Mouse (Mus musculus): ENCODE measurements around the gene Txlna.

- TF ChIP-seq EP300 (IDR thresholded peaks at IDR 0.05; ENCODE audit: low read depth): no peak
- TF ChIP-seq CTCF (IDR thresholded peaks at IDR 0.05; ENCODE audit: low read depth): no peak
Measured at GRCm38 (mm10) chr4:129661584-129661983, 20.7 kb upstream of the Txlna start.

All from heart, postnatal 0 days (tissue).